Mouse (Mus musculus) left cerebral cortex, adult 2 months (tissue): ENCODE measurements around the gene Krt33a. TPM values are rescaled to one million over a fixed set of nuclear protein-coding genes. Genes with fewer than 3 reads are reported as not detected.

Source experiments
- DNase-seq, 2 experiments: peaks; one replicate each; pipeline ENCODE4 v3.0.0; 2021 to 2022; ENCODE audit warnings: low spot score in 2 of 2, mixed read lengths in 1 of 2; ENCODE audit errors: extremely low spot score in 1 of 2
- H3K27ac ChIP-seq: fragments of 200-600 bp; 2 replicates; pipeline ENCODE4 v1.8.1; 2022
- H3K4me3 ChIP-seq: fragments of 200-600 bp; 2 replicates; pipeline ENCODE4 v1.8.1; 2022
- CTCF ChIP-seq: fragments of 200-600 bp; IDR thresholded peaks from 2 replicates; pipeline ENCODE4 v1.8.1; 2022; ENCODE audit warnings: antibody characterized with exemption, mild to moderate bottlenecking, moderate library complexity
- intact Hi-C: fragments of 180-260 bp; cut with DNase I; formaldehyde crosslinking; loops from one replicate; pipeline ENCODE4 v1.15.1; 2025
- total RNA-seq, 2 experiments: library from RNA; stranded (reverse); gene quantifications; 2 replicates each; pipeline ENCODE4 v1.2.3; 2021

The Krt33a gene
- total RNA-seq, 2 experiments from 2014 or later, result not detected

- Histone ChIP-seq H3K4me3 (no peak overlapping the region), H3K27ac (no peak overlapping the region)
- no peak for TF ChIP-seq CTCF
- intact Hi-C loops, result no loop called here
- DNase-seq, result no peak
Measured at GRCm38 (mm10) chr11:99983442-99983841, 32.6 kb downstream of the Krt33a start.

GRCm38 (mm10) chr11:99982731-99983130 lies 33.3 kb downstream of the Krt33a start:
- intact Hi-C loops, result no loop called here
- no peak for TF ChIP-seq CTCF
- no peak overlapping the region for H3K4me3 ChIP-seq

GRCm38 (mm10) chr11:99978953-99979352 lies 37.1 kb downstream of the Krt33a start, which contains the start of gene Krtap29-1:
Gene Krtap29-1, minus strand, starts transcription at chr11:99979053.
- intact Hi-C loops, result no loop called here
- no peak within 1 kb of the TSS for H3K4me3 ChIP-seq
- no peak for TF ChIP-seq CTCF

More at GRCm38 (mm10) chr11:99982731-99983130, 33.3 kb downstream of the Krt33a start:
- no peak overlapping the region for H3K27ac ChIP-seq
- DNase-seq, result no peak

DNA sequence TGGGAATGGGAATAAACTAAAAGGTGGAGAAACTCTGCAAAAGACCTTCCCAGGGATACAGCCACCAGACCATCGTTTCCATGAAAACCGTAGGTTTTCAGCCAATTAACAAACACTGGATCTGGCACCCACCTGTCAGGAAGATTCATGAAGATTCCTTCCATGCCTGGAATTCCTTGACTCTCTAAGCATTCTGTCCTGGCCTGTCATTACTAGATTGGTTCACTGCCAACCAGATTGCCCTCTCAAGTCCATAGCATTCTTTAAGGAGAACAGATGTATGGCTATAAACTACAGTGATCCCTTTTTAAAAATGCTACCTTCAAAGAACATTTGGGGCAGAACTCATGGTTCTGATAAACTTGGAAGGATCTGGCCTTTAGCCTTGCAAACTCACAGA lies 50.1 kb downstream of the Krt33a start:
- no peak for DNase-seq
- no peak overlapping the region for H3K27ac ChIP-seq
- no peak for TF ChIP-seq CTCF
- no peak overlapping the region for H3K4me3 ChIP-seq
- intact Hi-C loops, result no loop called here

More at GRCm38 (mm10) chr11:99978953-99979352, 37.1 kb downstream of the Krt33a start, which contains the start of gene Krtap29-1:
- no peak within 1 kb of the TSS for H3K27ac ChIP-seq
- no peak for DNase-seq

DNA sequence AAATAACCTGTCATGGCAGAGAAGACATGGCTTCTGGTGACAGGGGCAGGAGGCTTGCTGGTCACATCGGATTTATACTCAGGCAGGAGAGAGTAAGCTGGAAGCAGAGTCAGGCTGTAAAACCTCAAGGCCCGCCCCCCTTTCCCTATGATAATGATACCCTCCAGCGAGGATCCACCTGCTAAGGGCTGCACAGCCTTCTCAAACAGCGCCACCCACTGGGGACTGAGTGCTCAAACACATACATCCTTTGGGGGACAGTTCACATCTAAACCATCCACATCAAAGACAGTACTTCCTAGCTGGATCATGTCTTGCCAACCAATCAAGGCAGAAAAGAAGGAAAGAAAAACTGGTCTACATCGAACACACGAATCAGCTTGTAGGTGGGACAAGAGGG lies 51.8 kb downstream of the Krt33a start:
- intact Hi-C loops, result no loop called here
- DNase-seq, result no peak
- no peak; the same call in 1 of the 2 replicates for TF ChIP-seq CTCF
- Histone ChIP-seq H3K4me3 (no peak overlapping the region), H3K27ac (no peak overlapping the region)

Other genes starting within 250 kb of the Krt33a start
- gene Gm11595, start 243.3 kb downstream of the Krt33a start, total RNA-seq, result not detected
- not detected for gene Krtap4-8, start 235.5 kb downstream of the Krt33a start, total RNA-seq
- not detected for gene Krtap4-9, start 231.0 kb downstream of the Krt33a start, total RNA-seq
- not detected for gene Gm11596, start 222.7 kb downstream of the Krt33a start, total RNA-seq
- gene Gm11569, start 217.3 kb downstream of the Krt33a start, total RNA-seq, result not detected
- gene Gm11554, start 211.8 kb downstream of the Krt33a start, total RNA-seq, result not detected
- gene Krtap4-13, start 206.3 kb downstream of the Krt33a start, total RNA-seq, result not detected
- gene Gm11564, start 200.5 kb downstream of the Krt33a start, total RNA-seq, result not detected
- not detected for gene 2300003K06Rik, start 178.1 kb downstream of the Krt33a start, total RNA-seq
- gene Krtap4-16, start 164.6 kb downstream of the Krt33a start, total RNA-seq, result not detected
- gene Gm11568, start 158.3 kb downstream of the Krt33a start, total RNA-seq, result not detected
- not detected for gene Gm11559, start 151.7 kb downstream of the Krt33a start, total RNA-seq
- not detected for gene Krtap9-1, start 142.8 kb downstream of the Krt33a start, total RNA-seq
- not detected for gene Gm11567, start 137.0 kb downstream of the Krt33a start, total RNA-seq
- not detected for gene Krtap31-1, start 108.3 kb downstream of the Krt33a start, total RNA-seq
- not detected for gene Gm11565, start 101.5 kb downstream of the Krt33a start, total RNA-seq
- not detected for gene Krtap31-2, start 79.9 kb downstream of the Krt33a start, total RNA-seq
- not detected for gene Krtap9-5, start 67.7 kb downstream of the Krt33a start, total RNA-seq
- not detected for gene Krtap29-1, start 37.2 kb downstream of the Krt33a start, total RNA-seq
- gene Krtap16-1, start 29.6 kb downstream of the Krt33a start, total RNA-seq, result not detected
- gene Krtap17-1, start 22.2 kb downstream of the Krt33a start, total RNA-seq, result not detected
- gene Krt33b, start 13.7 kb upstream of the Krt33a start, total RNA-seq, result not detected
- not detected for gene Krt34, start 25.3 kb upstream of the Krt33a start, total RNA-seq
- gene Krt31, start 34.3 kb upstream of the Krt33a start, total RNA-seq, result not detected
- gene Krt32, start 72.0 kb upstream of the Krt33a start, total RNA-seq, result not detected
- gene Krt35, start 80.0 kb upstream of the Krt33a start, total RNA-seq, result not detected
- gene Krt36, start 89.4 kb upstream of the Krt33a start, total RNA-seq, result not detected
- not detected for gene Krt13, start 105.4 kb upstream of the Krt33a start, total RNA-seq
- gene Krt15, start 119.7 kb upstream of the Krt33a start, total RNA-seq, result not detected
- not detected for gene Krt19, start 132.5 kb upstream of the Krt33a start, total RNA-seq
- 1 to 10 TPM; 3.2 to 3.4 TPM for gene Krt9, start 177.0 kb upstream of the Krt33a start, total RNA-seq
- not detected for gene Krt14, start 191.3 kb upstream of the Krt33a start, total RNA-seq
- gene Krt16, start 232.7 kb upstream of the Krt33a start, total RNA-seq, result not detected
- gene Krt17, start 244.8 kb upstream of the Krt33a start, total RNA-seq, result not detected